Mouse (Mus musculus): ENCODE data around the gene Macf1. TPM values are rescaled to one million over a fixed set of nuclear protein-coding genes. Genes with fewer than 3 reads are reported as not detected.
"Not testable (repeated sequence)": the region's sequence is repeated elsewhere in the genome, so short reads cannot be mapped to it uniquely, and the experiment has no call there.

The Macf1 gene
- total RNA-seq, 2 experiments from 2014 or later = 230 to 254 TPM

GRCm38 (mm10) chr4:123340232-123340631 is 343.9 kb downstream of the Macf1 start:
- intact Hi-C loops (cut with DNase I) = loop anchor here (5.0 kb wide), 1 partner anchor 33 kb away; no protein-coding TSS in a partner anchor
- no peak for DNase-seq (ENCODE audit: low spot score)

- DNase-seq (ENCODE audit: low spot score) = no peak
- intact Hi-C loops (cut with DNase I) = no loop called here
Observed at GRCm38 (mm10) chr4:123337693-123338092, 346.5 kb downstream of the Macf1 start.

- intact Hi-C loops (cut with DNase I) = no loop called here
- DNase-seq (ENCODE audit: low spot score) = no peak
Observed at GRCm38 (mm10) chr4:123335796-123336585, 348.2 kb downstream of the Macf1 start.

GRCm38 (mm10) chr4:123335244-123335643 is 348.9 kb downstream of the Macf1 start:
- DNase-seq (ENCODE audit: low spot score); intact Hi-C loops (cut with DNase I): not testable (repeated sequence)

- no peak for DNase-seq (ENCODE audit: low spot score)
- intact Hi-C loops (cut with DNase I) = no loop called here
Observed at GRCm38 (mm10) chr4:123334177-123334576, 350.0 kb downstream of the Macf1 start.

- no peak for DNase-seq (ENCODE audit: low spot score)
- intact Hi-C loops (cut with DNase I) = no loop called here
Observed at GRCm38 (mm10) chr4:123333151-123333550, 351.0 kb downstream of the Macf1 start.

GRCm38 (mm10) chr4:123331961-123332360 is 352.2 kb downstream of the Macf1 start:
- intact Hi-C loops (cut with DNase I); DNase-seq (ENCODE audit: low spot score): not testable (repeated sequence)

GRCm38 (mm10) chr4:123331326-123331725 is 352.8 kb downstream of the Macf1 start:
- DNase-seq (ENCODE audit: low spot score) = no peak
- intact Hi-C loops (cut with DNase I) = no loop called here

- DNase-seq (ENCODE audit: low spot score) = no peak
- intact Hi-C loops (cut with DNase I) = no loop called here
Observed at GRCm38 (mm10) chr4:123328946-123329345, 355.2 kb downstream of the Macf1 start.

GRCm38 (mm10) chr4:123327630-123328029 is 356.5 kb downstream of the Macf1 start:
- intact Hi-C loops (cut with DNase I) = no loop called here
- DNase-seq (ENCODE audit: low spot score) = no peak

- intact Hi-C loops (cut with DNase I) = no loop called here
- DNase-seq (ENCODE audit: low spot score) = no peak
Observed at GRCm38 (mm10) chr4:123326087-123326486, 358.1 kb downstream of the Macf1 start.

- intact Hi-C loops (cut with DNase I) = no loop called here
Observed at GRCm38 (mm10) chr4:123323534-123323933, 360.6 kb downstream of the Macf1 start, which contains the start of gene Oxct2a. Oxct2a (minus strand) TSS chr4:123323634.

GRCm38 (mm10) chr4:123322910-123323309 is 361.2 kb downstream of the Macf1 start:
- intact Hi-C loops (cut with DNase I); DNase-seq (ENCODE audit: low spot score): not testable (repeated sequence)

More at GRCm38 (mm10) chr4:123323534-123323933, 360.6 kb downstream of the Macf1 start, which contains the start of gene Oxct2a:
- DNase-seq (ENCODE audit: low spot score) = no peak

- intact Hi-C loops (cut with DNase I) = no loop called here
- no peak for DNase-seq (ENCODE audit: low spot score)
Observed at GRCm38 (mm10) chr4:123314497-123314896, 369.7 kb downstream of the Macf1 start.

GRCm38 (mm10) chr4:123313010-123313409 is 371.1 kb downstream of the Macf1 start:
- intact Hi-C loops (cut with DNase I) = no loop called here
- no peak for DNase-seq (ENCODE audit: low spot score)

- DNase-seq (ENCODE audit: low spot score) = no peak
- intact Hi-C loops (cut with DNase I) = no loop called here
Observed at GRCm38 (mm10) chr4:123311845-123312244, 372.3 kb downstream of the Macf1 start.

- intact Hi-C loops (cut with DNase I) = loop anchor here (5.0 to 10.0 kb wide), 4 partner anchors 34 to 367 kb away; partner anchors contain the start of gene Bmp8a
- DNase-seq (ENCODE audit: low spot score) = no peak
Observed at GRCm38 (mm10) chr4:123308292-123308691, 375.9 kb downstream of the Macf1 start.

- intact Hi-C loops (cut with DNase I) = loop anchor here (5.0 to 10.0 kb wide), 4 partner anchors 35 to 368 kb away; partner anchors contain the start of gene Bmp8a
- no peak for DNase-seq (ENCODE audit: low spot score)
Observed at GRCm38 (mm10) chr4:123306999-123307398, 377.2 kb downstream of the Macf1 start.

- intact Hi-C loops (cut with DNase I) = loop anchor here (5.0 to 10.0 kb wide), 4 partner anchors 37 to 369 kb away; partner anchors contain the start of gene Bmp8a
Observed at GRCm38 (mm10) chr4:123305789-123306188, 378.4 kb downstream of the Macf1 start.

More at GRCm38 (mm10) chr4:123305789-123306188, 378.4 kb downstream of the Macf1 start:
- no peak for DNase-seq (ENCODE audit: low spot score)
